Mouse (Mus musculus) brain, embryonic 14.5 days (tissue): ENCODE results near the gene Gm21983.

ENCODE experiments used
- CTCF ChIP-seq: fragments of 200-500 bp; IDR thresholded peaks from 2 replicates; pipeline ENCODE4 v1.5.1; 2012; ENCODE audit warnings: inconsistent platforms, mild to moderate bottlenecking, moderate library complexity, borderline replicate concordance; ENCODE audit not compliant: insufficient read depth, insufficient read length; ENCODE audit errors: extremely low read depth
- POLR2A ChIP-seq: fragments of 200-500 bp; IDR thresholded peaks from 2 replicates; pipeline ENCODE4 v1.6.1; 2012; ENCODE audit warnings: mild to moderate bottlenecking, inconsistent platforms, borderline replicate concordance; ENCODE audit not compliant: poor library complexity, insufficient read depth, insufficient read length, severe bottlenecking; ENCODE audit errors: extremely low read depth

- TF ChIP-seq CTCF (no peak), POLR2A (no peak)
Measured at GRCm38 (mm10) chr7:27163450-27163805, 17.5 kb downstream of the Gm21983 start.
